In genomic region chr10:45469027-45469996, GRCm38 (mm10) we compare ENCODE assay signal across 8 mouse cellular contexts. TPM values are rescaled to one million over a fixed set of nuclear protein-coding genes. Genes with fewer than 3 reads are reported as not detected.
A peak's percentile ranks its signal among the peaks of the same experiment; 100 is the strongest.
DNase-seq lines count a peak whose midpoint lies in the region; ATAC-seq and TF ChIP-seq lines count a peak whose summit lies in the region.

No protein-coding gene starts in this region.

- peak overlapping the region; percentile 46 for H3K4me3 ChIP-seq in lung, embryonic 14.5 days (ENCODE audit: low read depth, low read length)
- peak overlapping the region; percentile 43 for H3K4me3 ChIP-seq in forebrain, embryonic 12.5 days (replicated peaks)
- peak overlapping the region; percentile 53 for H3K4me3 ChIP-seq in limb, embryonic 13.5 days

- peaks cover 27% of the 10 kb centered on the region for H3K27me3 ChIP-seq in lung, embryonic 14.5 days (ENCODE audit: insufficient read depth, low read length)
- H3K27me3 ChIP-seq in forebrain, embryonic 12.5 days = no peaks in the 10 kb centered on the region
- peaks cover 19% of the 10 kb centered on the region for H3K27me3 ChIP-seq in limb, embryonic 13.5 days
- peaks cover 7% of the 10 kb centered on the region for H3K27me3 ChIP-seq in splenic B cell, adult 2 months (ENCODE audit: control insufficient read depth, insufficient read depth, low read length, poor library complexity, severe bottlenecking)

- peak overlapping the region; percentile 53 for H3K9ac ChIP-seq in lung, embryonic 14.5 days
- H3K9ac ChIP-seq in forebrain, embryonic 12.5 days = peak overlapping the region; percentile 51
- H3K9ac ChIP-seq in limb, embryonic 13.5 days = peak overlapping the region; percentile 61

- TF ChIP-seq CTCF in lung, embryonic 14.5 days (IDR thresholded peaks at IDR 0.05; ENCODE audit: low read depth) = no peak

- H3K9me3 ChIP-seq in lung, embryonic 14.5 days (ENCODE audit: low read depth, low read length) = no peaks in the 10 kb centered on the region
- no peaks in the 10 kb centered on the region for H3K9me3 ChIP-seq in forebrain, embryonic 12.5 days
- no peaks in the 10 kb centered on the region for H3K9me3 ChIP-seq in limb, embryonic 13.5 days

- H3K4me2 ChIP-seq in lung, embryonic 14.5 days = peak overlapping the region; percentile 78
- H3K4me2 ChIP-seq in forebrain, embryonic 12.5 days = peak overlapping the region; percentile 59
- H3K4me2 ChIP-seq in limb, embryonic 13.5 days (replicated peaks) = peak overlapping the region; percentile 76

- H3K27ac ChIP-seq in lung, embryonic 14.5 days (ENCODE audit: low read depth) = peak overlapping the region; percentile 42; the same call in 1 of the 2 replicates
- H3K27ac ChIP-seq in forebrain, embryonic 12.5 days = peak overlapping the region; percentile 67
- H3K27ac ChIP-seq in limb, embryonic 13.5 days = peak overlapping the region; percentile 70; the same call in 1 of the 2 replicates

- H3K4me1 ChIP-seq in lung, embryonic 14.5 days (ENCODE audit: insufficient read depth) = no peaks in the 10 kb centered on the region
- H3K4me1 ChIP-seq in forebrain, embryonic 12.5 days = peaks cover 35% of the 10 kb centered on the region
- peaks cover 30% of the 10 kb centered on the region for H3K4me1 ChIP-seq in limb, embryonic 13.5 days

- peak; percentile 58 for DNase-seq in lung, embryonic 14.5 days
- DNase-seq in lung, postnatal 4 days = no peak
- DNase-seq in splenic B cell, adult 2 months (ENCODE audit: low read depth, low spot score) = peak; percentile 7
- no peak for DNase-seq in right cerebral cortex, postnatal 4 days
- DNase-seq in frontal cortex, adult 2 months (ENCODE audit: extremely low spot score in 1 of 2, low spot score in 1 of 2) = no peak
- no peak for DNase-seq in cerebellum, postnatal 4 days (ENCODE audit: low spot score in 2 of 2)

- H3K36me3 ChIP-seq in lung, embryonic 14.5 days (ENCODE audit: insufficient read depth) = no peaks in the 10 kb centered on the region
- H3K36me3 ChIP-seq in forebrain, embryonic 12.5 days (replicated peaks) = no peaks in the 10 kb centered on the region
- no peaks in the 10 kb centered on the region for H3K36me3 ChIP-seq in limb, embryonic 13.5 days
- no peaks in the 10 kb centered on the region for H3K36me3 ChIP-seq in splenic B cell, adult 2 months (ENCODE audit: control insufficient read depth, insufficient read depth, low read length, poor library complexity, severe bottlenecking)

- under 1% methylated on average over 21 of the region's 21 CpGs for WGBS in lung, embryonic 14.5 days
- WGBS in forebrain, embryonic 12.5 days = 2% methylated on average over 21 of the region's 21 CpGs
- under 1% methylated on average over 21 of the region's 21 CpGs for WGBS in limb, embryonic 13.5 days

- ATAC-seq in lung, embryonic 14.5 days (ENCODE audit: insufficient read depth) = peak; percentile 68
- ATAC-seq in forebrain, embryonic 12.5 days (ENCODE audit: low FRiP score) = peak; percentile 58
- ATAC-seq in limb, embryonic 13.5 days (ENCODE audit: low FRiP score, low read depth) = peak; percentile 67

RNA-seq across cellular contexts. Expression of gene Lin28b, which starts 16.9 kb away (rescaled TPM):
- 0.99 and 1.6 TPM in 2 replicates for polyA plus RNA-seq in lung, embryonic 14.5 days (2014; fragmentation: Nextera tagmentation; extraction: Ambion mirVana)
- 16.1 and 16.3 TPM in 2 replicates for polyA plus RNA-seq in forebrain, embryonic 12.5 days (2016; fragmentation: Nextera tagmentation; extraction: Ambion mirVana)
- polyA plus RNA-seq in limb, embryonic 13.5 days (2015; fragmentation: Nextera tagmentation; extraction: Ambion mirVana) = 3.7 and 5.5 TPM in 2 replicates
- polyA plus RNA-seq in frontal cortex, adult 2 months (2012; rRNA removed) = 4.5 and 5.2 TPM in 2 replicates

Comparison
In these comparisons a context has a peak if more than half of its experiments do, and no peak if none do; other contexts are left out.
1. DNase-seq: peak in lung, embryonic 14.5 days (single experiment) and splenic B cell, adult 2 months (single experiment); none in lung, postnatal 4 days (0 of 2), right cerebral cortex, postnatal 4 days (single experiment), frontal cortex, adult 2 months (0 of 2) and cerebellum, postnatal 4 days (0 of 2).
2. Peak in every context shown above with its lines, with median percentiles within 50 percentile points of each other: ATAC-seq, H3K27ac ChIP-seq, H3K4me2 ChIP-seq, H3K4me3 ChIP-seq and H3K9ac ChIP-seq.